Mouse (Mus musculus): Measurements from ENCODE around the gene Far1. TPM values are rescaled to one million over a fixed set of nuclear protein-coding genes. Genes with fewer than 3 reads are reported as not detected.

The Far1 gene
- total RNA-seq, 2 experiments from 2014 or later, result 116 TPM

GRCm38 (mm10) chr7:113551742-113552463 is 38.3 kb downstream of the Far1 start:
- no peak for DNase-seq (ENCODE audit: low spot score in 2 of 2)
- intact Hi-C loops (cut with DNase I), result no loop called here

- no peak for DNase-seq (ENCODE audit: low spot score in 2 of 2)
- intact Hi-C loops (cut with DNase I), result no loop called here
Measured at GRCm38 (mm10) chr7:113552508-113552907, 38.9 kb downstream of the Far1 start.

- no peak for DNase-seq (ENCODE audit: low spot score in 2 of 2)
- intact Hi-C loops (cut with DNase I), result no loop called here
Measured at GRCm38 (mm10) chr7:113556138-113556537, 42.5 kb downstream of the Far1 start.

- DNase-seq (ENCODE audit: low spot score in 2 of 2), result no peak
- intact Hi-C loops (cut with DNase I), result no loop called here
Measured at GRCm38 (mm10) chr7:113566892-113567291, 53.3 kb downstream of the Far1 start.

- intact Hi-C loops (cut with DNase I), result no loop called here
- DNase-seq (ENCODE audit: low spot score in 2 of 2), result no peak
Measured at GRCm38 (mm10) chr7:113571121-113571520, 57.5 kb downstream of the Far1 start.

- intact Hi-C loops (cut with DNase I), result no loop called here
- DNase-seq (ENCODE audit: low spot score in 2 of 2), result no peak
Measured at GRCm38 (mm10) chr7:113572741-113573140, 59.1 kb downstream of the Far1 start.

GRCm38 (mm10) chr7:113582111-113582510 is 68.5 kb downstream of the Far1 start:
- intact Hi-C loops (cut with DNase I), result no loop called here
- no peak for DNase-seq (ENCODE audit: low spot score in 2 of 2)

GRCm38 (mm10) chr7:113589211-113589610 is 75.6 kb downstream of the Far1 start:
- no peak for DNase-seq (ENCODE audit: low spot score in 2 of 2)
- intact Hi-C loops (cut with DNase I), result no loop called here

- no peak for DNase-seq (ENCODE audit: low spot score in 2 of 2)
- intact Hi-C loops (cut with DNase I), result loop anchor here (10.0 kb wide), 1 partner anchor 446 kb away; no protein-coding TSS in a partner anchor
Measured at GRCm38 (mm10) chr7:113590330-113590729, 76.7 kb downstream of the Far1 start.

GRCm38 (mm10) chr7:113591084-113591483 is 77.5 kb downstream of the Far1 start:
- intact Hi-C loops (cut with DNase I), result loop anchor here (10.0 kb wide), 1 partner anchor 446 kb away; no protein-coding TSS in a partner anchor
- DNase-seq (ENCODE audit: low spot score in 2 of 2), result no peak

- DNase-seq (ENCODE audit: low spot score in 2 of 2), result no peak
- intact Hi-C loops (cut with DNase I), result loop anchor here (10.0 kb wide), 1 partner anchor 447 kb away; no protein-coding TSS in a partner anchor
Measured at GRCm38 (mm10) chr7:113591557-113592354, 78.1 kb downstream of the Far1 start.

- intact Hi-C loops (cut with DNase I), result loop anchor here (10.0 kb wide), 1 partner anchor 448 kb away; no protein-coding TSS in a partner anchor
Measured at GRCm38 (mm10) chr7:113592696-113593095, 79.1 kb downstream of the Far1 start.

GRCm38 (mm10) chr7:113594363-113594762 is 80.7 kb downstream of the Far1 start:
- intact Hi-C loops (cut with DNase I), result loop anchor here (1.0 to 10.0 kb wide), 2 partner anchors 216 to 450 kb away; no protein-coding TSS in a partner anchor
- peak; percentile 74 to 80 for DNase-seq (ENCODE audit: low spot score in 2 of 2)

More at GRCm38 (mm10) chr7:113592696-113593095, 79.1 kb downstream of the Far1 start:
- DNase-seq (ENCODE audit: low spot score in 2 of 2), result no peak

GRCm38 (mm10) chr7:113597231-113597630 is 83.6 kb downstream of the Far1 start:
- intact Hi-C loops (cut with DNase I), result loop anchor here (10.0 kb wide), 1 partner anchor 452 kb away; no protein-coding TSS in a partner anchor
- DNase-seq (ENCODE audit: low spot score in 2 of 2), result no peak

GRCm38 (mm10) chr7:113601803-113602202 is 88.2 kb downstream of the Far1 start:
- DNase-seq (ENCODE audit: low spot score in 2 of 2), result no peak
- intact Hi-C loops (cut with DNase I), result no loop called here

GRCm38 (mm10) chr7:113607928-113608327 is 94.3 kb downstream of the Far1 start:
- intact Hi-C loops (cut with DNase I), result loop anchor here (2.0 kb wide), 1 partner anchor 413 kb away; no protein-coding TSS in a partner anchor
- DNase-seq (ENCODE audit: low spot score in 2 of 2), result peak; percentile 70 to 86

GRCm38 (mm10) chr7:113609027-113609705 is 95.5 kb downstream of the Far1 start:
- intact Hi-C loops (cut with DNase I), result loop anchor here (2.0 kb wide), 1 partner anchor 412 kb away; no protein-coding TSS in a partner anchor
- DNase-seq (ENCODE audit: low spot score in 2 of 2), result peak; percentile 73 to 88

- DNase-seq (ENCODE audit: low spot score in 2 of 2), result no peak
Measured at GRCm38 (mm10) chr7:113612628-113613027, 99.0 kb downstream of the Far1 start.

GRCm38 (mm10) chr7:113614198-113614927 is 100.7 kb downstream of the Far1 start:
- DNase-seq (ENCODE audit: low spot score in 2 of 2), result no peak
- intact Hi-C loops (cut with DNase I), result loop anchor here (5.0 kb wide), 1 partner anchor 153 kb away; the partner anchor contains the start of gene Spon1

More at GRCm38 (mm10) chr7:113612628-113613027, 99.0 kb downstream of the Far1 start:
- intact Hi-C loops (cut with DNase I), result loop anchor here (5.0 kb wide), 1 partner anchor 155 kb away; the partner anchor contains the start of gene Spon1
